Mouse (Mus musculus) heart, adult 18-20 months (tissue): ENCODE measurements at regions not wholly inside any gene's neighbourhood (a gene's known extent, or its start where the extent isn't known, plus 50 kb on each side); places are given as distances from the start of the nearest gene placed in this dataset.

Experiments
- DNase-seq, 2 experiments: peaks; one replicate each; pipeline ENCODE4 v3.0.0; 2021 to 2022; ENCODE audit warnings: mixed read lengths in 1 of 2

DNA sequence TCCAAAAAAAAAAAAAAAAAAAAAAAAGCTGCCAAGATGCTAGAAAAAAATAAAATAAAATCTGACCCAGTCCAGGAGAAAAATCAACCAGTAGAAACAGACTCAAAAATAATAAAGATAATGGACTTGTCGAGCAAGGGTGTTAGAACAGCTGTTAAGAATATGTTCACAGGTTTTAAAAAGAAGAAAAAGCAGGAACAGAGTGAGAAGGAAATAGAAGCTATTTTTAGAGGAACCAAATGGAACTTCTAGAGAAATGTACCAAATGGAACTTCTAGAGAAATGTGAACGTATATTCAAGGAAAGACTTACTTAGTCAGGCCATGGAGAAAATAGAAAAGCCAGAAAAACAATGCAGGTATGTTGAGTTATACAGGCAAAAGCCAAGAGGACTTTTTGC lies 662.4 kb upstream of the Jmjd1c start:
- DNase-seq = no peak

DNA sequence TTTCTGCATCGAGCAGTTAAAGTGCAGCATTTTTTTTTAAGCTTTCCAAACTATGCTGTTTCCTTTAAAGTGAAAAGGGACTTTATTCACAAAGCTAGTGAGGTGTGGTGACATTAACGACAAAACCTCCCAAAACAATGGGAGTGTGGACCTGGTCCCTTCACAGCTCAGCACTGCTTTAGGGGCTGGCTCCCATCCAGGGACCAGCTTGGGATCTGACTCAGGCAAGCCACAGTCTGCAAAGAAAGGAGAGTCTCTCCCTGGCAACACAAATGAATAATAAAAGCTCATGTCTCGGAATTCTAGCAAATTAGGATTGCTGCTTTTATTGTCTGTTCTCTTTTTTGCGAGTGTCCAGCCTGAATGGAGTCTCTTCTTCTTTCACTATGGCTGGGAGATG lies 625.2 kb upstream of the Jmjd1c start:
- no peak for DNase-seq

DNA sequence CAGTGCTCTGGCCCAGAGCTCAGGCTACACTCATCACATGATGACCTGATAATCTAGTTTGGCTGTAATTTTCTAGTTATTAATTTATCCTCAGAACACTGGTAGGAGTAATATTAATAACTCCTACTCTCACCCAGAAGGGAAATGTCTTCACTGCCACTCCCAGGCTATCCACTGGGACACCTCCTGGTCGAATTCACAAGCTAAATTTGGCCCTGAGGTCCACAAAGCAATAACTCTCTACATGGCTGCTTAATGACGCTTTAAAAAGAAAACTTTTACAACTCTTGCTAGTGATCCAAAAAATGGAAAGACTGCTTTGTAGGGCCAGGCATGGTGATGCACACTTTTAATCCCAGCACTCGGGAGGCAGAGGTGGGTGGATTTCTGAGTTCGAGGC lies 623.9 kb upstream of the Jmjd1c start:
- DNase-seq = no peak

DNA sequence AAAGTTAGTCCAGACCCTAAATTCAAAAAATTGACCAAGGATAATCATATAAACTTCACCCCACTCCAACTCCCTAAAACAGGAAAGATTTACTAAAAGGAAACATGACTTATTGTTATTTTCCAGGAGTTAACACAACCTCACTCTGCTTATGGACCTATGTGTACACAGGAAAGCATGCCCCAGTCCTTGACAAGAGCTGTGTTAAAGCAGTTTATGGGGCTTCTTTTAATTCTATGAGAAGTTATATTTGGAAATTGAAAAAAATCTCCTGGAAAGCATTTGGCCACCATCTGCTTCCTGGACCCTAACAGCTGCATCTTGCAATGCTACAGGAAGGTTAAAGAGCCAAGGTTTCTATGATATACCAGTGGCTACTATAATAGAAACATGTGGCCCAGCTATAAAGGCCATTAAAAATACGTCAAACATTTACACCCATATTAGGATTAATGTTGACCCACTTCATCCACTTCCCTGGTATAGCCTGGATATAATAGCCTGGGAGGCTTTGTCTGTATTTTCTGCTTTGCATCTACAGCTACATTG lies 620.7 kb upstream of the Jmjd1c start:
- DNase-seq = no peak

DNA sequence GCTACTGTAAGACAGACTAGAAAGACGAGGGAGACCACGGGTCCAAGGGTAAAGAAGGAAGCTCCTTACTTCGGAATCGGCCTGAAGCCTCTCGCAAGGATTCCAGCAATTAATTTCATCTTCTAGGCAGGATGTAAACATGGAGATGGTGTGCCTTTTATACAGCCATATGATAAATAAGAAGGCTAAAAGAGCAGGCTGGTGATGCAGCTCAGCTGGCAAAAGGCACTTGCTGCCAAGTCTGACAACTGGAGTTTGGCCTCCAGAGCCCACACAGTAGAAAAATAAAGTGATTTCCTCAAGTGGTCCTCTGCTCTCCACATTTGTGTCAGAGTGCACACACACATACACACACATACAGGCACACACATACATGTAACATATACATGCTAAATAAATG lies 605.1 kb upstream of the Jmjd1c start:
- DNase-seq = no peak

DNA sequence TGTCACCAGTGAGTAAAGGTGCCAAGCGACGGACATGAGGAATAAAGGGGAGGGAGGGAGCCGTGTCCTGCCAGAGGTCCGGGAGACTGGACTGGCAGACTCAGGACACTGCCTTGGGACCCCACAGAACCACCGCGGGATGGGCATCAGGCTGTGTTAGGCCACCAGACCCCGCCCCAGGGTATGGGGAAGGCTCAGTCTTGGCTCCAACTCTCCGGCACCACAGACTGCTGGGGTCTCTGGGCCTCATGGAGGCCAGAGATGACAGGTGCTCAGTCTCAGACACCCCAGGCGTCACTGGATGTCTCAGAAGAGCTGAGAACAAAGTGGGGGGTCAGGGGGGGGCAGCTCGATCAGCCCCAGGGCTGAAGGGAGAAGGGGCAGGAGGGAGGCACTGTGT lies 604.1 kb upstream of the Jmjd1c start:
- DNase-seq = no peak

DNA sequence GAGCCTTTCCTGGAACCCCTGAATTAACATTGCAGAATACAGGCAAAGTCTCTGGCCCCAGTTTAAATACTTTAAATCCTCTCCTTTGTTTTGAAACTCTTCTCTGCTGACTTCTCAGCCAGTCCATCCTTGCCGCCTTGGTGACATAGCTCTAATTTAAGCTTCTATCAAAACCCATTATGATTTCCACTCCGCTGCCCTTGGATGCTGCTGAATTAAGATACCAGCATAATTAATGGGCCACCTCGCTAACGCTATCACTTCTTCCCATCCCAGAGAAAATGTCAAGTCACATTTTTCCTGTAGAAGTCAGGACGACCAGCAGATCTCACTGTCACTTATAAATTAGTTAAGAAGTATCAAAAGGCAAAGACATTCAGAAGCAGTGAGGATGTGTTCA lies 556.1 kb upstream of the Jmjd1c start:
- DNase-seq = no peak

DNA sequence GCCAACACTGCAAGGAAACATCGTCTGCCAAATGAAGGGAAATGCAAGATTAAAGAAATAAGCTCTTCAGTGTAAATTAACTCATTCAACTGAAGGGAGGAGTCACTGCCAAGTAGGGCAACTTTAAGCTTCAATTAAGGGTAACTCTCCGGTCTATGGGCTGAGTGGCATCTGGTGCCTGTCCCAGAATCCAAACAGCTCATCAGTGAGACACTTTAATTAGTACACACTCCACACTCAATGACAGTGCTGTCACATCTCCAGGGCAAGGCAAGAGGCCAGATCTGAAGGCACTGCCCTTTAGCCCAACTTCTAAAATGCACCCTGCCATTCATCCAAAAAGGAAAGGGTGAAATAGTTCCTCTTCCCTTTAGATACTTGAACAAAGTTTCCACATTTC lies 549.3 kb upstream of the Jmjd1c start:
- no peak for DNase-seq

DNA sequence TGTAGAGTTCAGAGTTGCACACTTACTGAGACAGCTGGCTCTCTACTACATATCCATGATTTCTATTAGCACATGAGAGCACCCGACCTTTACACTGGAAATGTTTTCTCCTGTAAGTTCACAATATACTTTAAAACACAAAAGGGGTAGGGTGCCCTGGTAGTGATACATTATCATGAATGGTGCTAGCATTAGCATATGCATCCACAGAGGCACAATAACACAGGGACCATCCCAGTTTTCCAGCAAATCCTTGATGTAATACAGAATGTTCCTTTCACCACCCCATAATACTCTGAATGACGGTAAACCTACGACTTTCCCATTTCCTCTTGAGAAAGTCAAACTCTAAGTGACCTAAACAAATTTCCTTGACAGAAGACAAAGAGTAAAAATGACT lies 548.3 kb upstream of the Jmjd1c start:
- DNase-seq = no peak

DNA sequence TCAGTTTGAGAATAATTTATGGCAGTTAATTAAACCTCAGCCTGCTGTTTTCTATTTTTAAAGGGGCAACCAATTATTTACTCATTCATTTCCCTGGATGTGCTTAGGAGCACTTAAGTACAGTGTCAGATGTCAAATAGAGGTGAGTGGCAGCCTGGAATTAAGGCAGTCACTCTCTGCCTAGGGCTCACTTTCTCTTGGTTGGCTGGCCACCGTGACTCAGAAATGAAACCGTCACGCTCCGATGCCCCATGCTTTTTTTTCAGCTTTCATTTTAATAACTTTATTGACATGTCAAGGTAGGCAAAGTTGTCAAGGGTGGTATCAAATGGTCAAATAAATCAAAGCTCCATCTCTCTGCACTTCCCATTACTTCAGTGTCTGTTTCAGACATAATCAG lies 547.9 kb upstream of the Jmjd1c start:
- DNase-seq = no peak

DNA sequence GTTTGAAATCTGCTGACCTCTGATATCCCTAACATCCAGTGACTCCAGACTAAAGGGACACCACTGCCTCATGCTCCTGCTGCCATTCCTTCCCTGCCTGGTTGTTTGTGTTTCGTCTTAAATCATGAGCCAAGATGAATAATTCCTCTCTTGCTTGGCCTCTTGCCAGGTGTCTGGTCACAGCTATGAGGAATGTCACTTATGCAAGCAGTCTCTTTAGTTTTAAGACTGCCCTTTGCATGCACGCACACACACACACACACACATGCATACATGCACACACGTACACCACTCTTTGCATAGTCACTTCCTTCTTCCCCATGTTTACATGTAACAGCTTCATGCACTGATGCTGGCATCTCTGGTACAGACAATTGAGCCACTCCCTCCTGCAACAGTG lies 543.0 kb upstream of the Jmjd1c start:
- no peak for DNase-seq

DNA sequence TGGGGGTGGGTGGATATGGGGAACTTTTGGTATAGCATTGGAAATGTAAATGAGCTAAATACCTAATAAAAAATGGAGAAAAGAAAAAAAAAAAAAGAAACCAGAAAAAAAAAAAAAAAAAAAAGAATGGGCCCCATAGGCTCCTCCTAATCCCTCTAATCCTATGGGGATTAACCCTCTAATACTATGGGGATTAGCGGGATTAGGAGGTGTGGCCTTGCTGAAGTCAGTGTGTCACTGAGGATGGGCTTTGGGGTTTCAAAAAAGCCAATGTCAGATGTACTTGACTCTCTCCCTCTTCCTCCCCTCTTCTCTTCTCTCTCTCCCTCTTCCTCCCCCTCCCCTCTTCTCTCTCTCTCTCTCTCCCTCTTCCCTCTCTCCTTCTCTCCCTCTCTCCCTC lies 541.7 kb upstream of the Jmjd1c start:
- no peak for DNase-seq

DNA sequence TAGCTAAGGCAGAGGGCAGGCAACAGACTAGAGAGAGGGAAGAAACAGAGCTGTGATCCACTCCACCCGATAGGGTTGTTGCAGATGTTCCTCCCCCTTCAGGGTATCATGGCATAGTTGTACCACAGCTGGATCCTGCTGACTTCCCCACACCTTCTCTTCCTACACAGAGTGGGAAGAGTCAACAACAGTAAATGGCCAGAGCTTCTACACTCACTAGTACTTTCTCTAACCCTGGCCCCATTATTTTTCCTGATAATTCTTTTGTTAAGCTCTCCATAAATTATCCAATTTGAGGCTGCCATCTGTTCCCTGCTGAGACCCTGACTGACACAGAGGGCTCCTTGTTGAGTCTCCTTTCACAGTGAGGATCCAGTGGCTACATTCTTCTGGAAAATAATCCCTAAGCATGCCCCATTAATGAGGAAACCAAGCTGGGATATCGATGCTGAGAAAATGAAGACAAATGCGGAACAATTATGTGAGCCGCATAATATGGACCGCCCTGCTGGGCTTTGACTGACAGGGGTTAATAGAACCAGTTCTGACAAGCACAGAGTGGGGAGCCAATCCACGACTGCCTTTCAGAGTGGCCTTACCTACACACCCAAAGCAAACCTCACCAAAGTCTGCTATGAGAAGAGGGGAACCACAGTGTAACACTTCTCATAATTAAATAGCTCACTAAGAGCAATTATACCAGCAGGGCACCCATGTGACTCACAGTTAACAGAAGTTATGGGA lies 537.7 kb upstream of the Jmjd1c start:
- DNase-seq = no peak

DNA sequence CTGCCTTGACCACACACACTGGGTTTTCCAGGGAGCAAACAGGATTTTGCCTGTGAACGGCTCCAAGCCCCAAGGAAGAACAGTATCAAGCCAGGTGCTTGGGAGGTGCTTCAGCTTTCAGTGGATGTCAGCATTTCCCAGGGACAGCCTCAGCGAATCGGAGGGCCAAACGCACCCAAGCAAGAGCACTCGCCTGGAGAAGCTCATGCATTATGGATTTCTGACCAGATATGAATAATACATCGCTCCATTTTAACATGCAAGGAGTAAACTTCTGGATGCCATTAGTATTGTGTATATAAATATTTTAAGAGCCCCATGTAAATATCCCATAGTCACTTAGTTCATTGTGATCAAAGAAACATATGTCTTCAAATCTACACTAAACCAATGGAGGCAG lies 530.6 kb upstream of the Jmjd1c start:
- DNase-seq = no peak

DNA sequence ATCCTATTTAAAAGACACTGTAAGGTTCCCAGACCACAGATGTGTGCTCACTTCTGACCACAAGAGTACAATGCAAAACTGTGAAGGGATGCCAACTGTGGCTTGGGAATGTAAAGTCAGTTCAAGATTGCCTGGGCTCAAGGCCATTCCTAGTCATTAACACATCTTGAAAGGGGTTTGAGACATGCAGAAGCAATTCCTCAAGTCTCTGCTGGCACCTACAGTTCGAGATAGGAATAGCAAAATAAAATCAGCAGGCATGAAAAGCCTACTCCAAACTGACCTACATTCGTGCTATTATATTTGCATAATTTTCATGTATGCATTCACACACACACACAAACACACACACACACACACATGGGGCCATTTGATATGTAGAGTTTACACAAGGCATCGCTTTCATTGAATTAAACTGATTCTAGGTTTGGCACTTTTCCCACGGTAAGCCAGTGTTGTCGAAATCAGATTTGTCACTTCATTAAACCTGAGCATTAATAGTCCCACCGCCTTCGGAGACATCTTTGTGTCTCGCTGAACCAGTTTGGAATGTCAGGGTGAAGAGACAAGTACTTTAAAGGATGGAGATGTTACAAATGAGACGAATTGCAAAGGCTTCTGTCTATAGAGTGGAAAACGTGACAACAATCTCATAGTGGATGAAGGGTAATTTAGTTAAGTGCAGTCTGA lies 520.9 kb upstream of the Jmjd1c start:
- no peak for DNase-seq

DNA sequence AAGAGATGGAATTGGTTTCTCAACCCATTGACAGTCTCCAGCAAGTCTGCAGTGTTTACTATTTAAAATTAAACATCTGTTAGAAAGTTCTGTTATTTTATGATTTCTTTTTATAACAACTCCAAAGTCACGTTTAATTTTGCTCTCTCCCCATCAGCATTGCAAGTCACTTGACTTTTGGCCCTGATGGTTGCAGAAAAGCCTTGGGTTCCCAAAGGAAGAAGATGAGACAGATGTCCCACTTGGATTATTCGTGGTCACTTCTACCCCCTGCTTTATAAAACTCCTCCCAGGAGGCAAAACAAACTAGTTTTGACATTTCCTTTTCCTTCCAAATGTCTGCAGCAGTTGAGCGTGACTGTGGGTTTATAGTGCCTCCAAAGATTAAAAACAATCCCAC lies 502.9 kb upstream of the Jmjd1c start:
- peak; percentile 7 to 48 for DNase-seq

DNA sequence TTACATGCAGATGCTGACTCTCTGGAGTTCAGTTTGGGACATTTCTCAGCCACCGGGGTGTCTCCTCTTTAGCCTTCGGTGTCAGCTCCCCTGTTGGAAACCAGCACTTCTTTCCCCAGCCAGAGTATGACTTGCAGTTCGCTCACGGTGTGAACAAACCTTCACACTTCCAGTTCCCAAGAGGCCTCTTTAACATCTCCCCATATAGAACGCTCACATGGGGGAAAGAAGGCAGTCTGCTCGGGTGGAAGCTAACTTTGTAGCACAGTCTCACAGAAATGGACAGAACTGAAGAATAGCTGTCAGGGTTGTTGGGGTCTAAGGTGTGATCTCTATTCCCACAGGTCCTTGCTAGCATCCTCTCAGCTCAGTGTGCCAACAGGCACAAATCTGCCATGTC lies 502.4 kb upstream of the Jmjd1c start:
- DNase-seq = no peak

DNA sequence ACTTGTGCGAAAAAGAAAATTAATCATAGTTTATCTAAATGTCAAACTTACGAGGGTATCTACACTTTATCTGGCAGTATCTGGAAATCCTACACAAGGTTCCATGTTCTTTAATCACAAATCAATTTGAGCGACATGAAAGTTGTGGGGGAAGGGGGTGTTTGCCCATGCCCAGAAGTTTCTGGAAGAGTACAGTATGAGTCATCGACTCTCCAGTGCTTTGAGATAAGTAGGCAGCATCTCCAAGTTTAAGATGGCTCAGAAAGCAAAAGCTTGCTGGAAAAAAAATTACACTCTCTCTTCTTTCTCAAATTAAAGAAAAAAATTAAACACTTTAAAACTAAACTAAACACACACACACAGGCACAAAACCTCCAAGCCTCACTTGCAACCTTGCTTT lies 498.0 kb upstream of the Jmjd1c start:
- no peak for DNase-seq

DNA sequence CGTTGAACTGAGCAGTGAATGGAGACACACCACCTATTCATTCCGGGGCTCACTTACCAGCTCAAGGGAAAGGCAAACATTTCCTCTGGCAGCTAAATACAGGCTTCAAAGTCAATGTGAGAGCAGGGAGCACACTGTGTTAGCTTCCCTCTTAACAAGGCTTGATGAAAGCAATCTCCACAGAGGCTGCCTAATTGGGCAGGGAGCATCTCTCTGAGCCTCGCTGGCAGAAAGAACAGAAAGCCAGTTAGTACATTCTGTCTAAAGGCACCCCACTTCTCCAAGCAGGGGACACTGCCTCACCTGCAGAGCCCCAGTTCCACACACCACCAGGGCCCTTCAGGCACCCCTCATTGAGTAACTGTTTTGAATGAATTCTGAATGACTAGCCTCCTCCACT lies 488.8 kb upstream of the Jmjd1c start:
- DNase-seq = no peak

DNA sequence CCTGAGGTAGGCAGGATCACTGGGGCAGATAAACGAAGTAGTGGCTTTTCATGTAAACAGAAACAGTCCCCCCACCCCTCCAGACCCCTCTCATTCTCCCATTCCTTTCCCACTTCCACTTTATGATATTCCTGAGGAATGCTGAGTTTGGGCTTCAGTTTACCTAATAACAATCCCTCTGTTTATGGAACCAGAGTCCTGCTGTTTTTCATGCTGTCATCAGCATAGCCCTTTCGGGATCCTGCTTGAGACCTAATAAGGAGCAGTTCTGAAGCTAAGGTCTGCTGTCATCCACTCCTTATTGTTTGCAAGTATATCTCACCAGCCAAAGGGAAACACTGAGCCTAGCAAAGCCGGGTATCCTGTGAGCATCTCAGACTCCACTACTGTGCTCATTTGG lies 479.6 kb upstream of the Jmjd1c start:
- no peak for DNase-seq

DNA sequence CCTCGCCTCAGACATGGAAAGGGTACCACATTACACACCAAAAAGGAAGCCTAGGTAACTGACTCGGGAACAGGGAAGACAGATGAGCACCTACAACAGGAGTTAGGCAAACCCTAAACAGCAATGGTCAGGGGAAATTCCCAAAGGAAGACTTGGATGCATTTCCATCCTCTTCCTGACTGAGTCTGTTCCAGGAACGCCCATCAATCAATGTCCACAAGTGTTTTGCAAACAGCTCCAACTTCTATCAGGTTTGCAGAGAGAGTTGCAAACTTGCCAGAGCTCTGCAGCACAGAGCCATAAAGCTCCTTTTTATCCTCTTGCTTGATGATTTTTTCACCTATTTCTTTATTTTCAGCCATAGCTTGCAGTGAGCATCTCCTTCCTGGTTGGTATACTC lies 464.9 kb upstream of the Jmjd1c start:
- DNase-seq = peak; percentile 5 to 6

DNA sequence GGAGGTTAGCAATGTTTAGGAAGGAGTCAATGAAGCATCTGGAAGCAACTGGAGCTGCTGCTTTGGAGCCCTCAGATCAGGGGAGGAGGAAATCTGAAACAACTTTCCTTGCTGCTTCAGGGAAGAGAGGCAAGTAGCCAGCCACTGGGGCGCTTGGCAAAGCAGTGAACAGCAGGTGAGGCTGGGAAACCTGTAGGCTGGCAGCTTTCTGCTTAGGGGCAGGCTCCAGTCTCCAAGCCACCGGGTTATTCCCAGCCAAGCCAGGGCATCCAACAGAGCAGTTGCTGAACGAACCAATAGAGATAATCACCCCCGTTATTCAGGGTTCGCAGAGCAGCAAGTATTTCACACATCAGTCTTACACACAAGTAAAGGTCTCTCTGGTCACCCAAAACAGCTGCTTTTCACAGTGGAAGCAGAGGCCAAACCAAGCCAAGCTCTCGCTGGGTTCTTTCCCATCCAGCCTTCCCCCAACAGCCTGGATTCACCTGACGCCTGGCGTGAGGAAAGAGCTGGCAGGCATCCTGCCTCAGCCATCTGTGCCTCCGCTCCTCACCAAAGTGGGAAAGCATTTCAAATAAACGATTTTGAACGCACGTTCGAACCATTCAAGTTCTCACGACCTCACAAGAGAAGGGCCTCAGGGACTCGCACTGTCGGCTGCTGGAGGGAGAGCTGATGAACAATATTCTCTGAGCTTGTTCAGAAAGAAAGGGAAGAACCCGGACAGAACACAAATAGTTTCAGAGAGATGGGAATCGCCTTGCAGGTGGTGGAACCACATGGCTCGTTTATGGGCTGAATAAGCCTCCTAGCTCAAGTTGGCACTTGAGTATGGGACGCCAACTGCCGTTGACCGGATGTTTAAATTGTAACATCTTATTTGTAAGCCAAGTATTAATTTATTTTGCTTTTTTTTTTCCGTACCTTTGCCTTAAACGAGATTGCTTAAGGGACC lies 454.8 kb upstream of the Jmjd1c start:
- DNase-seq = no peak

DNA sequence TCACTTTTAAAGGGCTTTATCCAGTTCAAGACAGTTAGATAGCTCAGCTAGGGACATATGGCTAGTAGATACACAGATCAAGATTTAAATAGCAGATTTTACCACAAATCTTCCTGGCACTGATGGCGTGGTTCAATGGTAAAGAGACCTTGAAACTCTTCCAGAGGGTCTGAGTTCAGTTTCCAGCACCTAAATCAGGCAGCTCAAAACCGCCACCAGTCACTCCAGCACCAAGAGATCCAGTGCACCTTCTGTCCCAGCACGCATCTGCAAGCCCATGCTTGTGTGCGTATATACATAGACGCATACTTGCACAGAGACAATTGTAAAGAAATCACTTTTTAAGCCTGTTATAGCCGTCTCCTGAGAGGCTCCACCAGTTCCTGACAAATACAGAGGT lies 454.0 kb upstream of the Jmjd1c start:
- DNase-seq = no peak
